Mouse (Mus musculus) lung, embryonic 16.5 days (tissue): Measurements from ENCODE around the gene Tsc1. TPM values are rescaled to one million over a fixed set of nuclear protein-coding genes. Genes with fewer than 3 reads are reported as not detected.

Experiments
- ATAC-seq: fragments of 200-750 bp; cut with Nextera tagmentation; 2 replicates; pipeline ENCODE4 v1.8.0; 2017; ENCODE audit warnings: low read depth, mild to moderate bottlenecking, moderate library complexity
- H3K27ac ChIP-seq: fragments of 300-500 bp; sonication (generic); 2 replicates; pipeline ENCODE4 v1.5.1; 2014; ENCODE audit warnings: mild to moderate bottlenecking, control low read depth, low read length
- H3K27me3 ChIP-seq: fragments of 300-500 bp; sonication (generic); 2 replicates; pipeline ENCODE4 v1.6.1; 2014; ENCODE audit warnings: low read depth, low read length, mixed read lengths; ENCODE audit not compliant: control insufficient read depth, insufficient read depth
- H3K36me3 ChIP-seq: fragments of 300-500 bp; sonication (generic); 2 replicates; pipeline ENCODE4 v1.6.1; 2014; ENCODE audit warnings: low read length; ENCODE audit not compliant: control insufficient read depth, insufficient read depth
- H3K4me1 ChIP-seq: fragments of 300-500 bp; sonication (generic); replicated peaks from 2 replicates; pipeline ENCODE4 v1.6.1; 2014; ENCODE audit warnings: low read length, mixed read lengths; ENCODE audit not compliant: control insufficient read depth, insufficient read depth
- H3K4me2 ChIP-seq: fragments of 300-500 bp; sonication (generic); 2 replicates; pipeline ENCODE4 v1.6.1; 2014; ENCODE audit warnings: low read depth, low read length, control low read depth
- H3K4me3 ChIP-seq: fragments of 300-500 bp; sonication (generic); 2 replicates; pipeline ENCODE4 v1.5.1; 2014; ENCODE audit warnings: mild to moderate bottlenecking, low read length, control low read depth
- H3K9ac ChIP-seq: fragments of 300-500 bp; sonication (generic); 2 replicates; pipeline ENCODE4 v1.6.1; 2014; ENCODE audit warnings: low read length, control low read depth
- H3K9me3 ChIP-seq: fragments of 300-500 bp; sonication (generic); 2 replicates; pipeline ENCODE4 v1.6.1; 2016; ENCODE audit warnings: low read length; ENCODE audit not compliant: control insufficient read depth
- WGBS: fragments of 180-500 bp; shearing (Covaris S2); extraction: QIAGEN DNeasy Blood & Tissue Kit; methylation state at CpG from one replicate; pipeline ENCODE4 v1.1.7; 2014; 5-methylcytosine and 5-hydroxymethylcytosine counted together
- polyA plus RNA-seq: library from polyadenylated mRNA; unstranded; fragments of >200 nt; fragmentation: Nextera tagmentation; extraction: Ambion mirVana; gene quantifications from 2 replicates; pipeline ENCODE4 v1.2.1, GENCODE M21; 2015

The Tsc1 gene
- polyA plus RNA-seq, 1 experiment from 2014 or later: 16.5 TPM

GRCm38 (mm10) chr2:28698566-28698965 lies 57.5 kb downstream of the Tsc1 start:
- Histone ChIP-seq H3K27ac (no peak overlapping the region), H3K36me3 (no peaks in the 10 kb centered on the region), H3K4me1 (peaks cover 4% of the 10 kb centered on the region), H3K9ac (no peak overlapping the region), H3K4me3 (no peak overlapping the region), H3K4me2 (no peak overlapping the region), H3K27me3 (no peaks in the 10 kb centered on the region), H3K9me3 (no peaks in the 10 kb centered on the region)
- no peak for ATAC-seq
- WGBS: 71% methylated on average over 5 of the region's 5 CpGs

DNA sequence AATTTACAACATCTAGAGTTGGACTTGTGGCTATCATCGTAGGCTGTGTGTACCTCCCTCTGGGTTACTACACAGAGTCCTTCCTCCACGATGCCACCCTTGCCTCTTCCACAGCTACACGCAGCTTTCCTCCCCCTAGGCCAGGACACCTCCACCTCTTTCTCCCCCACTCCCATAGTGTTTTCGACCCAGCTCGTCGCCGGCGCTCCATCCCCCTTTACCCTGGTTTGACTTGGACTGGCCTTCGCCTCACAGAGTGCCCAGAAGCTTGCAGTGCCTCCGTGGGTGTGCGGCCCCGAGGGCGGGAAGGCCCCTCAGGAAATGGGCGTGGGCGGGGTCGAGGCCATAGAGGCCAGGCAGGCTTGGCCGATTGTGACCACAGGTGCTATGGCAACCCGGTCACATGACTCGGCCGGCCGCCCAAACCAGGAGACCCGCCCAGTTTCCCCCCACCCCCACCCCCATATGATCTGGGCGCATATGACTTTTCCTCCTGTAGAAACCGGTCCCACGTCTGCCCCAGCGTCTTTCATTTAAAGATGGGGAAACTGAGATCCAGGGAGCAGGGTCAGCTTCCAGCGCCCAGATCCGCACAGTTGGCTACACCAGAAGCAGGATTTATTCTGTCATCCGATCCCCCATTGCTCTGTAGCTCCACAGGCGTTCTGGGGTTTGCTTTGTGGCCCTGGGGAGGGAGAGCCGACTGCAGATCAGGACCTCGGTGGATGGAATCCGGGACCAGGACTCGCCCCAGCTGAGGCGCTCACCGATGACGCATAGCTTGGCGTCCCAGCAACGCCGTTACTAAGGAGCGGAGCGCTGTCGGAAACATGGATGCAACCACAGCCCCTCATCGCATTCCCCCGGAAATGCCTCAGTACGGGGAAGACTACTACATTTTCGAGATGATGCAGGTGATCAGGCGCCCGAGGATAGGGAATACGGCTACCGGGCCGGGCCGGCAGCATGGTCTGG lies 58.6 kb downstream of the Tsc1 start, which contains the start of the genes Spaca9 and Ak8:
Spaca9 (minus strand) TSS at position 367 of the 975 bp plus-strand sequence.
Ak8 (plus strand) TSS at position 804 of the 975 bp plus-strand sequence.
- no peaks in the 10 kb centered on the region for H3K9me3 ChIP-seq
- under 1% methylated on average over 53 of the region's 53 CpGs for WGBS
- peak within 1 kb of the TSS; percentile 73 for H3K4me3 ChIP-seq
- peak within 1 kb of the TSS; percentile 79 for H3K9ac ChIP-seq
- peak within 1 kb of the TSS; percentile 93 for H3K4me2 ChIP-seq
- H3K27me3 ChIP-seq: no peaks in the 10 kb centered on the region
- peak within 1 kb of the TSS; percentile 78 for H3K27ac ChIP-seq
- H3K36me3 ChIP-seq: no peaks in the 10 kb centered on the region
- peaks cover 4% of the 10 kb centered on the region for H3K4me1 ChIP-seq
- peak; percentile 90 for ATAC-seq

- H3K4me3 ChIP-seq: no peak overlapping the region
- H3K9me3 ChIP-seq: no peaks in the 10 kb centered on the region
- no peak overlapping the region for H3K4me2 ChIP-seq
- no peak for ATAC-seq
- H3K27ac ChIP-seq: no peak overlapping the region
- H3K27me3 ChIP-seq: no peaks in the 10 kb centered on the region
- WGBS: 58% methylated on average over 8 of the region's 8 CpGs
- H3K36me3 ChIP-seq: no peaks in the 10 kb centered on the region
- no peak overlapping the region for H3K9ac ChIP-seq
- peaks cover 4% of the 10 kb centered on the region for H3K4me1 ChIP-seq
These were observed 60.7 kb downstream of the Tsc1 start for GRCm38 (mm10) chr2:28701646-28702262.

DNA sequence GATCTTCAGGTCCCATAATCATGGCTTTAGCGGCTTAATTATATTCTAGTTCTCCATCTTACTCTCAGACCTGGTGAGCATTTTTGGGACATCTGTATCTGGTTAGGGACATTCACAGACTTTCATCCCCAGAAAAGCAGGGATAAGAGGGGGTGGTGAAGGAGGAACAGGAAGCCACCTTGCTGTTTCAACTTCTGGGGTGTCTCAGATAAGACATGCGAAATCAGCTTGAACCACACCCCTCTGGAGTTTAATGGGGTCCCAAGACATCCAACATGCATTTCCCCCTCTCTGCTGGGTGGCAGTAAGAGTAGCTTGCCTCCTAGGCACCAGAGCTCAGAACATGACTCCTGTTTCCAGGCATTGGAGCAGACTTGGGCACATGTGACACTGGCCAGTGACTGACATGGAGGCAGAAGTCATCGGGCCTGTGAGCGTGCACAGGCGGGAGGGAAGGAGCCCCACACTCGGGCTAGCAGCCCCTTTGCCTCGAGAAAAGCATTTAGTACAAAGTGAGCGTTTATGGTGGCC lies 65.1 kb downstream of the Tsc1 start:
- Histone ChIP-seq H3K4me3 (no peak overlapping the region), H3K27me3 (no peaks in the 10 kb centered on the region), H3K9ac (no peak overlapping the region), H3K9me3 (no peaks in the 10 kb centered on the region), H3K4me1 (no peaks in the 10 kb centered on the region), H3K27ac (no peak overlapping the region), H3K4me2 (no peak overlapping the region), H3K36me3 (no peaks in the 10 kb centered on the region)
- no peak for ATAC-seq
- WGBS: 61% methylated on average over 8 of the region's 8 CpGs

GRCm38 (mm10) chr2:28706787-28707186 lies 65.8 kb downstream of the Tsc1 start:
- no peak for ATAC-seq
- Histone ChIP-seq H3K36me3 (no peaks in the 10 kb centered on the region), H3K9me3 (no peaks in the 10 kb centered on the region), H3K4me2 (no peak overlapping the region), H3K27me3 (no peaks in the 10 kb centered on the region), H3K27ac (no peak overlapping the region), H3K9ac (no peak overlapping the region), H3K4me1 (no peaks in the 10 kb centered on the region), H3K4me3 (no peak overlapping the region)
- WGBS: 30% methylated on average over 6 of the region's 6 CpGs

GRCm38 (mm10) chr2:28713036-28713435 lies 72.0 kb downstream of the Tsc1 start:
- Histone ChIP-seq H3K36me3 (no peaks in the 10 kb centered on the region), H3K9me3 (no peaks in the 10 kb centered on the region), H3K9ac (no peak overlapping the region), H3K4me3 (no peak overlapping the region), H3K4me2 (no peak overlapping the region), H3K4me1 (no peaks in the 10 kb centered on the region), H3K27ac (no peak overlapping the region), H3K27me3 (no peaks in the 10 kb centered on the region)
- 81% methylated on average over 8 of the region's 8 CpGs for WGBS
- ATAC-seq: no peak

GRCm38 (mm10) chr2:28722419-28722818 lies 81.4 kb downstream of the Tsc1 start:
- ATAC-seq: no peak
- Histone ChIP-seq H3K4me2 (no peak overlapping the region), H3K4me3 (no peak overlapping the region), H3K27ac (no peak overlapping the region), H3K36me3 (no peaks in the 10 kb centered on the region), H3K9ac (no peak overlapping the region), H3K9me3 (no peaks in the 10 kb centered on the region), H3K4me1 (no peaks in the 10 kb centered on the region; the same call in 1 of the 2 replicates), H3K27me3 (no peaks in the 10 kb centered on the region)
- WGBS: 84% methylated on average over 8 of the region's 8 CpGs

DNA sequence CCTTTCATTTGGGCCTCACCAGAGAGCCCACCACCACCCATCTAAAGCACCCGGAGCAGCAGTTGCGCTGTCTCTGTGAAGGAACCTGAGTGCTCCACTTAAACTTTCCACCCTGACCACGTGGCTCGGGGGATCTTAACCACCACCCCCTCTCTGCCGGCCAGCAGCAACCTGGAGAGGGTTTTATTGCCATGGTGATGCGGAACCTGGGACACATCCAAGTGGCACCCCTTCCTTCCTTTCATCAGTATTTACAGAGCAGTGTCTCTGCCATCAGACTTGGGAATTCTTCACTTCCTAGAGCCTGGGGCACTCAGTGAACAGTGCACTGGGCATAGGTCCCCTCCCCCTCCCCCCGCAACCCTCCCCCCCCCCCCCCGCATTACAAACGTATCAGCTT lies 82.9 kb downstream of the Tsc1 start:
- H3K4me3 ChIP-seq: no peak overlapping the region
- H3K4me2 ChIP-seq: peak overlapping the region; percentile 2; the same call in 1 of the 2 replicates
- H3K9ac ChIP-seq: no peak overlapping the region
- 37% methylated on average over 8 of the region's 9 CpGs for WGBS
- H3K27ac ChIP-seq: no peak overlapping the region
- no peaks in the 10 kb centered on the region; the same call in 1 of the 2 replicates for H3K4me1 ChIP-seq
- ATAC-seq: peak; percentile 80
- H3K9me3 ChIP-seq: no peaks in the 10 kb centered on the region
- H3K27me3 ChIP-seq: no peaks in the 10 kb centered on the region
- no peaks in the 10 kb centered on the region for H3K36me3 ChIP-seq
